Mouse (Mus musculus) intestine, embryonic 14.5 days (tissue): ENCODE results near the gene Gars. TPM values are rescaled to one million over a fixed set of nuclear protein-coding genes. Genes with fewer than 3 reads are reported as not detected.

ENCODE experiments used
- ATAC-seq: fragments of 200-750 bp; cut with Nextera tagmentation; replicated peaks from 2 replicates; pipeline ENCODE4 v1.8.0; 2017; ENCODE audit warnings: low read depth, moderate number of reproducible peaks, moderate TSS enrichment, moderate library complexity; ENCODE audit not compliant: low FRiP score, low TSS enrichment
- DNase-seq: peaks from one replicate; pipeline ENCODE4 v3.0.0-alpha.2; 2018; ENCODE audit warnings: low spot score
- H3K27ac ChIP-seq: fragments of 300-500 bp; sonication (generic); 2 replicates; pipeline ENCODE4 v1.5.1; 2014; ENCODE audit warnings: low read depth, mild to moderate bottlenecking, control low read depth
- H3K27me3 ChIP-seq: fragments of 300-500 bp; sonication (generic); replicated peaks from 2 replicates; pipeline ENCODE4 v1.6.1; 2014; ENCODE audit warnings: low read length, control low read depth; ENCODE audit not compliant: control insufficient read depth, insufficient read depth
- H3K36me3 ChIP-seq: fragments of 300-500 bp; sonication (generic); 2 replicates; pipeline ENCODE4 v1.6.1; 2014; ENCODE audit warnings: low read length, control low read depth; ENCODE audit not compliant: control insufficient read depth, insufficient read depth
- H3K4me1 ChIP-seq: fragments of 300-500 bp; sonication (generic); replicated peaks from 2 replicates; pipeline ENCODE4 v1.6.1; 2014; ENCODE audit warnings: low read length, control low read depth, mixed read lengths; ENCODE audit not compliant: control insufficient read depth, insufficient read depth
- H3K4me2 ChIP-seq: fragments of 300-500 bp; sonication (generic); 2 replicates; pipeline ENCODE4 v1.6.1; 2014; ENCODE audit warnings: low read length
- H3K4me3 ChIP-seq: fragments of 300-500 bp; sonication (generic); 2 replicates; pipeline ENCODE4 v1.5.1; 2014; ENCODE audit warnings: low read depth, low read length, control low read depth, mixed read lengths
- H3K9ac ChIP-seq: fragments of 300-500 bp; sonication (generic); 2 replicates; pipeline ENCODE4 v1.6.1; 2014; ENCODE audit warnings: mild to moderate bottlenecking, low read length
- H3K9me3 ChIP-seq: fragments of 300-500 bp; sonication (generic); 2 replicates; pipeline ENCODE4 v1.6.1; 2016; ENCODE audit warnings: low read length, control low read depth; ENCODE audit not compliant: control insufficient read depth
- WGBS: fragments of 180-500 bp; shearing (Covaris S2); extraction: QIAGEN DNeasy Blood & Tissue Kit; methylation state at CpG from one replicate; pipeline ENCODE4 v1.1.7; 2014; 5-methylcytosine and 5-hydroxymethylcytosine counted together
- polyA plus RNA-seq: library from polyadenylated mRNA; unstranded; fragments of >200 nt; fragmentation: Nextera tagmentation; extraction: Ambion mirVana; gene quantifications from 2 replicates; pipeline ENCODE4 v1.2.1, GENCODE M21; 2014

Gene Gars
- 168 and 173 TPM in 2 replicates for polyA plus RNA-seq

- peak within 1 kb of the TSS; percentile 90 for H3K27ac ChIP-seq
- ATAC-seq, result peak; percentile 90
- H3K36me3 ChIP-seq, result no peaks in the 10 kb centered on the region
- H3K4me3 ChIP-seq, result peak within 1 kb of the TSS; percentile 99
- WGBS, result under 1% methylated on average over 85 of the region's 87 CpGs
- peaks cover 5% of the 10 kb centered on the region; the same call in 1 of the 2 replicates for H3K4me1 ChIP-seq
- peak; percentile 86 for DNase-seq
- no peaks in the 10 kb centered on the region for H3K27me3 ChIP-seq
- peak within 1 kb of the TSS; percentile 89 for H3K9ac ChIP-seq
- no peaks in the 10 kb centered on the region for H3K9me3 ChIP-seq
- peak within 1 kb of the TSS; percentile 72 for H3K4me2 ChIP-seq
Observed at GRCm38 (mm10) chr6:55037799-55038670, at the start of gene Gars. Gars (plus strand) TSS chr6:55038007.

- Histone ChIP-seq H3K27ac (no peak overlapping the region), H3K9ac (no peak overlapping the region), H3K27me3 (no peaks in the 10 kb centered on the region), H3K4me1 (no peaks in the 10 kb centered on the region; the same call in 1 of the 2 replicates), H3K4me3 (no peak overlapping the region), H3K4me2 (no peak overlapping the region), H3K36me3 (no peaks in the 10 kb centered on the region; the same call in 1 of the 2 replicates), H3K9me3 (no peaks in the 10 kb centered on the region)
- 93% methylated on average over 6 of the region's 6 CpGs for WGBS
- ATAC-seq (no peak), DNase-seq (no peak)
Observed at GRCm38 (mm10) chr6:54988141-54988540, 49.7 kb upstream of the Gars start.

- 68% methylated on average over 2 of the region's 2 CpGs for WGBS
- H3K4me2 ChIP-seq, result 0 out of 2 replicates have a peak overlapping the region, but pooled peaks have one; percentile 86
- no peak overlapping the region for H3K4me3 ChIP-seq
Observed at GRCm38 (mm10) chr6:54991189-54991588, 46.6 kb upstream of the Gars start.

GRCm38 (mm10) chr6:54992141-54992540 is 45.7 kb upstream of the Gars start:
- H3K36me3 ChIP-seq, result no peaks in the 10 kb centered on the region
- no peaks in the 10 kb centered on the region for H3K27me3 ChIP-seq
- H3K4me3 ChIP-seq, result peak overlapping the region; percentile 43
- H3K4me2 ChIP-seq, result peak overlapping the region; percentile 86
- peak overlapping the region; percentile 40 for H3K9ac ChIP-seq
- WGBS, result 4% methylated on average over 7 of the region's 7 CpGs
- no peaks in the 10 kb centered on the region; the same call in 1 of the 2 replicates for H3K4me1 ChIP-seq
- ATAC-seq, result no peak
- H3K9me3 ChIP-seq, result no peaks in the 10 kb centered on the region
- no peak for DNase-seq
- no peak overlapping the region for H3K27ac ChIP-seq

More at GRCm38 (mm10) chr6:54991189-54991588, 46.6 kb upstream of the Gars start:
- Histone ChIP-seq H3K4me1 (no peaks in the 10 kb centered on the region; the same call in 1 of the 2 replicates), H3K27me3 (no peaks in the 10 kb centered on the region), H3K9me3 (no peaks in the 10 kb centered on the region), H3K9ac (no peak overlapping the region), H3K36me3 (no peaks in the 10 kb centered on the region), H3K27ac (no peak overlapping the region)
- DNase-seq (no peak), ATAC-seq (no peak)

GRCm38 (mm10) chr6:54992734-54993260 is 45.0 kb upstream of the Gars start, which contains the start of gene Ggct:
Ggct (minus strand) TSS chr6:54992950.
- Histone ChIP-seq H3K9me3 (no peaks in the 10 kb centered on the region), H3K9ac (peak within 1 kb of the TSS; percentile 40)

GRCm38 (mm10) chr6:54996361-54996760 is 41.4 kb upstream of the Gars start:
- no peak for ATAC-seq
- Histone ChIP-seq H3K27me3 (no peaks in the 10 kb centered on the region), H3K4me3 (no peak overlapping the region), H3K36me3 (no peaks in the 10 kb centered on the region), H3K27ac (no peak overlapping the region), H3K9ac (no peak overlapping the region), H3K9me3 (no peaks in the 10 kb centered on the region), H3K4me2 (no peak overlapping the region), H3K4me1 (no peaks in the 10 kb centered on the region; the same call in 1 of the 2 replicates)
- 94% methylated on average over 3 of the region's 3 CpGs for WGBS
- DNase-seq, result no peak

More at GRCm38 (mm10) chr6:54992734-54993260, 45.0 kb upstream of the Gars start, which contains the start of gene Ggct:
- ATAC-seq (peak; percentile 100), DNase-seq (peak; percentile 93)
- H3K27ac ChIP-seq, result no peak within 1 kb of the TSS
- peak within 1 kb of the TSS; percentile 86 for H3K4me2 ChIP-seq
- no peaks in the 10 kb centered on the region for H3K36me3 ChIP-seq
- no peaks in the 10 kb centered on the region; the same call in 1 of the 2 replicates for H3K4me1 ChIP-seq
- WGBS, result under 1% methylated on average over 41 of the region's 41 CpGs
- no peaks in the 10 kb centered on the region for H3K27me3 ChIP-seq
- H3K4me3 ChIP-seq, result peak within 1 kb of the TSS; percentile 43

- Histone ChIP-seq H3K4me1 (no peaks in the 10 kb centered on the region), H3K4me2 (no peak overlapping the region), H3K36me3 (no peaks in the 10 kb centered on the region), H3K9me3 (no peaks in the 10 kb centered on the region), H3K4me3 (no peak overlapping the region), H3K9ac (no peak overlapping the region), H3K27ac (no peak overlapping the region), H3K27me3 (no peaks in the 10 kb centered on the region)
- DNase-seq (no peak), ATAC-seq (no peak)
- 89% methylated on average over 6 of the region's 6 CpGs for WGBS
Observed at GRCm38 (mm10) chr6:54997726-54998125, 40.1 kb upstream of the Gars start.

- H3K9ac ChIP-seq, result no peak overlapping the region
- ATAC-seq, result no peak
- H3K36me3 ChIP-seq, result no peaks in the 10 kb centered on the region
- no peak for DNase-seq
- no peaks in the 10 kb centered on the region for H3K4me1 ChIP-seq
- WGBS, result 82% methylated on average over 4 of the region's 4 CpGs
- H3K4me2 ChIP-seq, result no peak overlapping the region
- H3K4me3 ChIP-seq, result no peak overlapping the region
- H3K27ac ChIP-seq, result no peak overlapping the region
- H3K27me3 ChIP-seq, result no peaks in the 10 kb centered on the region
- no peaks in the 10 kb centered on the region for H3K9me3 ChIP-seq
Observed at GRCm38 (mm10) chr6:55001320-55001719, 36.5 kb upstream of the Gars start.
